Mouse (Mus musculus) kidney, adult 2 months (tissue): ENCODE results near the gene Rabif.

ENCODE experiments used
- CTCF ChIP-seq: fragments of 200-500 bp; conservative IDR thresholded peaks from 2 replicates; pipeline ENCODE4 v1.5.1; 2011; ENCODE audit warnings: low read depth, mild to moderate bottlenecking, control low read depth, low read length, moderate library complexity, mixed read lengths; ENCODE audit not compliant: insufficient read depth, insufficient read length
- POLR2A ChIP-seq: fragments of 200-500 bp; IDR thresholded peaks from one replicate; pipeline ENCODE4 v1.6.1; 2011; ENCODE audit warnings: low read depth, low read length, control low read depth

GRCm38 (mm10) chr1:134450986-134451385 lies 43.5 kb upstream of the Rabif start:
- TF ChIP-seq CTCF (peak; percentile 45), POLR2A (no peak)
